Mouse (Mus musculus): Measurements from ENCODE around the gene Pfkfb1.

Gene Pfkfb1

DNA sequence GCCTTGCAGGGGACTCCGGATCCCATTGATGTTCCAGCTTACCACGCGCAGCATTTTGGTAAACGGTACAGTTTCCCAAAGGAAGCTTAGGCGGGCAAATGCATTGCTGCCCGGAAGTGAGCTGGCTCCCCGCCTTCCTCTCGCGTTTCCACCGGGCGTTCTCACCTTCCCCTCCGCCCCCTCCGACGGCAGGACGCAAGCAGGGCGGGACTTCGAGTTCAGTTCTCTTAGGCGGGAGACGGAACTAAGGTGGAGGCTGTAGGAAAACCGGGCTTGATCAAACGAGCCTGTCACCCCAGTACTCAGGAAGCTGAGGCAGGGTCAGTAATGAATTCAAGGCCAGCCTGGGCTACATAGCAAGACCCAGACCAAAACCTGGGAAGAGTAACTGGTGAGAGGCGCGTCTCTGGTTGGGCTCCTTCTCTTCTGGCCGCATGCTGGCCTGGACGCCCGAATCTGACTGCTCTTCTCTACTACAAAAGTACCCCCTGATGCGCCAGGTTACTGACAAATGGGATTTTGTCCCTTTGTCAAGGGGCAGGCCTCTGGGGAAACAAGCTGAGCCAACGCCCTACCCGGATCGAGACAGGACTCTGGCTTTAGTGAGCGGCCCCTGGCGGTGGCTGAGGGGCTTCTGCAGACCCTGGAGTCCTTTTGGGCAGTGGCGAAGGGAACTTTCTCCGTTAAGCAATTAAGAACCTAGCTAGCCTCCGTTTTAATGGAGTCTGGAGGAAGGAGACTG, at the start of gene Pfkfb1:
Gene Pfkfb1 (plus strand): TSS at position 207 of the 742 bp plus-strand sequence.
- DNase-seq (ENCODE audit: low read depth, low spot score), result peak; percentile 83

DNA sequence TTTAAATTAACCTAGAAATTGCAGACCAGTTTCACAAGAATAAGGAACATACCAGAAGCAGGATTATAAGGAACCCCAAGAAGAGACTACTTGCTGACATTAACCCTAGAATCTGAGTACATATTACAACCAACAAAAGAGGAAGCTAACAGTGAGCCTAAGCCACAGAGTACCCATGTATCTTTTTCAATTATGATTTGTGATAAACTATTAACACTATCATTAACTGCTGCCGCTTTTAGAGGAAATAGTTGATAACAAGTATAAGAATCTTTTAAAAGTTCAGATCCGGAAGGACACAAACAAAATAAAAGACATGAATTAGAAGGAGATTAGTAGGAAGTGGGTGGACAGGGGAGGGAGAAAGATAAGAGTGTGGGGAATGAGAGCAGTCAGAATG, 47.9 kb upstream of the Pfkfb1 start:
- DNase-seq (ENCODE audit: low read depth, low spot score), result no peak

DNA sequence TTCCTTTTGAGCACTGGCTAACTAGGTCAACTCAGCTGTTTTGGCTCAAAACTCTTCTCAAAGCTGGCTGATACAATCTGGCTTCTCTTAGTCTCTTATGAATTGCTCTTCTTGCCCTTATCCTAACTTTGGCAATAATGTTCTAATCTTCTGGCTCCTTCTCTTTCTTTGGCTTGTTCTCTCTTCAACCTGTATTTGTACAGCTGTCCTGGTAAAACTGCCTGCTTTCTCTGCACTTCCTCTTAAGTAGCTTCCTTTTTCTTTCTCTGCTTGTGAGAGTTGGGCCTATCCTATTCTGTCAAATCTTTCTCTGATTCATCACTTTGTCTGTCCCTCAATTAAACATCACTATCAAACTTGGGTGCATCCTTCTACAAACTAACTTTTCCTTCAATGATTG, 46.3 kb upstream of the Pfkfb1 start:
- no peak for DNase-seq (ENCODE audit: low read depth, low spot score)

- no peak for DNase-seq (ENCODE audit: low read depth, low spot score)
Observed at GRCm38 (mm10) chrX:150547239-150547638, 40.8 kb upstream of the Pfkfb1 start, which contains the start of gene Alas2. Gene Alas2, plus strand, starts transcription at chrX:150547375.

- no peak for DNase-seq (ENCODE audit: low read depth, low spot score)
Observed at GRCm38 (mm10) chrX:150549639-150550038, 38.4 kb upstream of the Pfkfb1 start.

- DNase-seq (ENCODE audit: low read depth, low spot score), result no peak
Observed at GRCm38 (mm10) chrX:150551986-150552385, 36.0 kb upstream of the Pfkfb1 start.

DNA sequence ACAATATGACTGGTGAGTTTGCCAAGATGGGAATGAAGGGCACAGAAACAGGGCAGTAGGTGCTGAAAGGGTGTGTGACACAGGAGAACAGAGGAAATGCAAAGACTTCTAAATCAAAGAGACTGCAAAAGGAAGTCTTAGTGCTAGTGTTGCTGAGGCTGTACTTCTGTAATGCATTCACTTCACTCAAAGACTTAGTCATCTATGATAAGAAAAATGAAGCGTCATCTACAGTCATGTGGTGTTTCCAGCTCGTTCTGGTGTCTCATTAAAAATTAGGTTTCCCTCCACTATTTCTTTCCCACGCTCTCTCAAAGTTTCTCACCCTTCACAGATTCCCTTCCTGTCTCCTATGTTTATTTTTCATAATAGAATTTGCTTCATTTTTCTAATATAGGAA, 34.0 kb upstream of the Pfkfb1 start:
- no peak for DNase-seq (ENCODE audit: low read depth, low spot score)

DNA sequence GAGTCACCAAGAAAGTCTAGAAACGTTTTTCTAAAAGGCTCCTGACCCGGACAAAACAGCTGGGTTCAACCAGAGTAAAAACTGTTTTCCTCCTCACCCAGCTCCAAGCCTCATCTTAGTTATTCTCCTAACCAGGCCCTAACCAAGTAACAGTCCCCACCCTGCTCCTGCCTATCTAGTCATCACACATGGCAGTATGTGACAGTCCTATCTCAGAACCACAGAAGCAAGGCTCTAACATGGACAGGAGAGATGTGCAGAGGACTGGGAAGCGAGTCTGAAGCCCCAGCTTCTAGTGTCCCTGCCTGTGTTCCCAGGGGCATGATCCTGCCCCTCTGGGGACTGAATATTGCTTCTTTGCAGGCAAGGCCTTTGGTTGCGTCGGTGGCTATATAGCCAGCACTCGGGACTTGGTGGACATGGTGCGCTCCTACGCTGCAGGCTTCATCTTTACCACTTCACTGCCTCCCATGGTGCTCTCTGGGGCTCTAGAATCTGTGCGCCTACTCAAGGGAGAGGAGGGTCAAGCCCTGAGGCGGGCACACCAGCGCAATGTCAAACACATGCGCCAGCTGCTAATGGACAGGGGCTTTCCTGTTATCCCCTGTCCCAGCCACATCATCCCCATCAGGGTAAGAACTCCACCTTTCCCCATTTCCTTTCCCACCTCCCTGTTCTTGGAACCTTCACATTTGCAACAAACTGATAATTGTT, 23.2 kb upstream of the Pfkfb1 start:
- DNase-seq (ENCODE audit: low read depth, low spot score), result no peak

GRCm38 (mm10) chrX:150581921-150582320, 6.1 kb upstream of the Pfkfb1 start:
- no peak for DNase-seq (ENCODE audit: low read depth, low spot score)

GRCm38 (mm10) chrX:150585116-150585515, 2.9 kb upstream of the Pfkfb1 start:
- DNase-seq (ENCODE audit: low read depth, low spot score), result no peak

DNA sequence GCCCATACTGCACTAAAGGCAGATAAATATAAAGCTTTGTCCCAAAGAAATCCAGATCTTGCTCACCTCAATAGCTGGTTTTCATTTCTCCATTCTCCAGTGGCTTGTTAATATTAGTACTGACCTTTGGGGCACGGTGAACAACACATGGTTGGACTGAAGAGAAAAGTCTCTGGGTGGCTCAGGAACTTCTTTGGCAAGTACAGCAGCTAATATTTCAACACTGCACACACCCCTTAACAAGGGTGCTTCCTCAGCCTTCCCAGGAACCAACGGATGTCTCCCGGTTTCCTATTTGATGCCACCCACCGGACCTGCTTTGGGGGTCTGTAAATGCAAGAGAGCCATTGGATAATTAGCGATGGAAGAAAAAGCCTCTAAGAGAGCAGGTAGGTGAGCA, 1.7 kb downstream of the Pfkfb1 start, which contains the start of gene Apex2:
Gene Apex2 (minus strand): TSS at position 173 of the 400 bp plus-strand sequence.
- no peak for DNase-seq (ENCODE audit: low read depth, low spot score)

DNA sequence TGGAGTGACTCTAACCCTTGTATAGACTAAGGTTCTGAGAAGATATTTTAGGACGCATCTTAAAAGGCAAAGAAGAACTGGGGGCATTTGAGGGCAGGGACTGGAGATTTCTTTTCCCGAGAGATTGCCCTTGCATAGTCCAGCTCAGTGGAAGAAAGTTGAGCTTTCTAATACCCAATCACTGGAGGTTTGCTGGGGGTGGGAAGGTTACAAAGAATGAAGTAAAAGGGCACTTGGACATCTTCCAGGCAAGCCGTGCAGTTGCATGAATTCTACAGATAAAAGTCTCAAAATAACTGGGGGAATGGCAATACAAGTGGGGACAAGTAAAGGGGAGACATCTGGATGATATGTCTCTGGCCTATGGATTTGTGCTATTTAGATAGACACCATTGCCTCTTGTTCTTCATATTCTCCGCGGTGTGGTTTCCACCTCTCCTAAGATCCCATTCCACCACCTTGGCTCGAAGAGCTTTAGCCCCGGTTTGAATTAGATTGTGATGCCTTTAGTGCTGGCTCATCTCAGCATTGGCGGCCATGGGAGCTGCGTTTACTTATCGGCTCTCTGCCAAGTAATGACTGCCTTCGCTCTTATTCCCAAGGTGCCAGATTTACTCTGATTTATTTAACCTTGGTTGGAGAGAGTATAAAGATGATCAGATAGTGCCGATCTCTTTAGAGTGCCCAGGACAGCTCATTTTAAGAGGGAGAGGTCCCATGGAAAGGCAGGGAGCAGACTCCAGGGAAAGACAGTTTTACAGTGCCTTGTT, 5.4 kb downstream of the Pfkfb1 start:
- DNase-seq (ENCODE audit: low read depth, low spot score), result no peak

GRCm38 (mm10) chrX:150594176-150594575, 6.1 kb downstream of the Pfkfb1 start:
- DNase-seq (ENCODE audit: low read depth, low spot score), result no peak

GRCm38 (mm10) chrX:150595016-150595760, 7.2 kb downstream of the Pfkfb1 start:
- DNase-seq (ENCODE audit: low read depth, low spot score), result no peak

DNA sequence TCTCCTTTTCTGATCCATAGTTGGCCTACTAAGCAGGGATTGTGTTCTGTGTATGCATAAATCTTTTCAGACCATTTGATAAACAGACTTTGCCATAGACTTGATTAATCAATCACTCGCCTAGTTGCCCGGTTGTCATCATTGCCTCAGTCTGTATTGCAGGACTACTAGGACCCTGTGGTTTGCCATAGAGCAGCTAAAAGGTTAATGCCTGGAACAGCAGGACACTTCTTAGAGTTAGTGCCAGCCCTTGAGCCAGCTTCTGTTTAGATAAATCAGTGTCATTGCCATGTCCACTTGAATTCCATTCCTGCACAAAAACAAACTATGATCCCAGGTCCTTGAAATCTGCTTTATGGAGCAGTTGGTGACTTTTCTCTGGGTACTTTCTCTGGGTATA, 10.9 kb downstream of the Pfkfb1 start:
- DNase-seq (ENCODE audit: low read depth, low spot score), result no peak

- DNase-seq (ENCODE audit: low read depth, low spot score), result no peak
Observed at GRCm38 (mm10) chrX:150636421-150636820, 48.4 kb downstream of the Pfkfb1 start.

GRCm38 (mm10) chrX:150656122-150656907, 68.3 kb downstream of the Pfkfb1 start:
- DNase-seq (ENCODE audit: low read depth, low spot score), result peak; percentile 1

- no peak for DNase-seq (ENCODE audit: low read depth, low spot score)
Observed at GRCm38 (mm10) chrX:150656908-150657796, 69.1 kb downstream of the Pfkfb1 start, which contains the start of gene Tro. Gene Tro, minus strand, starts transcription at chrX:150657583.

GRCm38 (mm10) chrX:150657797-150658118, 69.7 kb downstream of the Pfkfb1 start:
- no peak for DNase-seq (ENCODE audit: low read depth, low spot score)

GRCm38 (mm10) chrX:150662809-150663208, 74.8 kb downstream of the Pfkfb1 start:
- peak; percentile 19 for DNase-seq (ENCODE audit: low read depth, low spot score)
